23 mouse cellular contexts compared by ENCODE assay signal in the genomic region with DNA sequence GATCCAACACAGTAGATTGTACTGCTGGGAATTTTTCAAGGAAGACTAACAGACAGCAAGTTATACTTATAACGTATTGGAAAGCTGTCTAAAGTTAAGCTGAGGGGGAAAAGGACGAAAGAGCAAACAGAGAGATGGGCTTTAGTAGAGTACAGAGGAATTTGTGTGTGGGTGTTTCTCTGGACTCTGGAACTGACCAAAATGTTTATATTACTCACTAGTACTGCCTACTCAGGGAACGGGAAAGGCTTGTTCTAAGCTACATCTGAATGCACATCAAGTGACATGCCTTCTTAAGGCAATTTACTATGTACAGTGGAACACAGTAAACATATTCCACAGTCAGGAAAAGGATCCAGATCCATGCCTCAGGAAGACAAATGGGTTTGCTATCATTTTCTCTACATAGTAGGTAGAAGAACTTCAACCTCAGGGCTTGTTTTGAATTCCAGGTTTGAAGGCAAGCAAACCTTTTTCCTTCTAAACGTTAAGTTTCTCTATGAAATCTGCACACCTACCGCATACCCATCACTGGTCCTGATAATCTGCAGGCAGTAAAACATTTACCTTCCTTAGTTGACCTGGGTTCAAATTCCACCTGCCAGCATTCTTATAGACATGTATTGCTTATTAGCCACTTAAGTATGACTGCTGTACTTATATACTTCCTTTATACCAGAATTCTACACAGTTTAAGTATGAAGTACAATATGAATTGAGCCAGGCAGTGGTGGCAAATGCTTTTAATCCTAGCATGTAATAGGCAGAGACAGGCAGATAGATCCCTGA.
DNase-seq lines count a peak whose midpoint lies in the region; ATAC-seq and TF ChIP-seq lines count a peak whose summit lies in the region.
"Had no signal": no experiment of that assay in that cellular context is flagged by ENCODE, and none has a peak within 500 bp of the region (broad histone marks: within the 10 kb centered on the region; RNA-seq: fewer than 3 reads in every experiment).

No protein-coding gene starts in this region.

- no peak overlapping the region for H3K4me3 ChIP-seq in embryonic fibroblast, embryonic 13.5 days (ENCODE audit: insufficient read depth, low read length)
- no peak overlapping the region for H3K4me3 ChIP-seq in liver, embryonic 13.5 days (replicated peaks)
- no peak overlapping the region for H3K4me3 ChIP-seq in myocyte
- H3K4me3 ChIP-seq: embryonic facial prominence, embryonic 13.5 days; heart, embryonic 10.5 days; limb, embryonic 10.5 days; neural tube, embryonic 13.5 days had no signal

- H3K9me3 ChIP-seq in liver, embryonic 13.5 days (replicated peaks) = no peaks in the 10 kb centered on the region
- H3K9me3 ChIP-seq: embryonic facial prominence, embryonic 13.5 days; heart, embryonic 10.5 days; limb, embryonic 10.5 days; neural tube, embryonic 13.5 days had no signal

- H3K79me2 ChIP-seq in myocyte (ENCODE audit: control insufficient read depth, insufficient read depth) = peaks cover 31% of the 10 kb centered on the region

- no peak overlapping the region for H3K9ac ChIP-seq in liver, embryonic 13.5 days
- H3K9ac ChIP-seq: embryonic facial prominence, embryonic 13.5 days; neural tube, embryonic 13.5 days had no signal

- peaks cover 32% of the 10 kb centered on the region for H3K36me3 ChIP-seq in liver, embryonic 13.5 days
- peaks cover 19% of the 10 kb centered on the region for H3K36me3 ChIP-seq in myocyte (ENCODE audit: control insufficient read depth, insufficient read depth)

- peak overlapping the region; percentile 100 for H3K27ac ChIP-seq in embryonic fibroblast, embryonic 13.5 days (ENCODE audit: insufficient read depth, low read length)
- H3K27ac ChIP-seq in liver, embryonic 13.5 days = peak overlapping the region; percentile 30
- H3K27ac ChIP-seq: embryonic facial prominence, embryonic 13.5 days; heart, embryonic 10.5 days; hindbrain, postnatal 0 days; limb, embryonic 10.5 days; neural tube, embryonic 13.5 days had no signal

- H3K4me1 ChIP-seq in embryonic fibroblast, embryonic 13.5 days (ENCODE audit: control insufficient read depth, insufficient read depth, low read length) = peaks cover 23% of the 10 kb centered on the region
- peaks cover 9% of the 10 kb centered on the region for H3K4me1 ChIP-seq in liver, embryonic 13.5 days (replicated peaks)
- H3K4me1 ChIP-seq: embryonic facial prominence, embryonic 13.5 days; heart, embryonic 10.5 days; limb, embryonic 10.5 days; neural tube, embryonic 13.5 days had no signal

- no peak overlapping the region for H3ac ChIP-seq in myocyte (ENCODE audit: control insufficient read depth, insufficient read length)

- no peak for ATAC-seq in liver, embryonic 13.5 days (ENCODE audit: low read depth)
- ATAC-seq: forebrain, embryonic 16.5 days; hindbrain, postnatal 0 days had no signal

- no peak for TF ChIP-seq CTCF in embryonic fibroblast, embryonic 13.5 days (IDR thresholded peaks at IDR 0.05; ENCODE audit: borderline replicate concordance, insufficient read depth, low read length)

- WGBS in liver, embryonic 13.5 days (ENCODE audit: insufficient replicate concordance) = 76% methylated on average over 5 of the region's 5 CpGs

- peak; percentile 63 for DNase-seq in NIH3T3 (ENCODE audit: low read depth)
- no peak for DNase-seq in liver, embryonic 13.5 days
- DNase-seq in gastrocnemius, postnatal 25 days = no peak
- DNase-seq in lung, postnatal 4 days = no peak
- DNase-seq in heart, postnatal 4 days = no peak
- DNase-seq in frontal cortex, postnatal 14 days (ENCODE audit: low spot score in 2 of 2) = no peak
- DNase-seq: adrenal gland, postnatal 10 days; cerebellum, adult 2 months; cerebellum, postnatal 36 days; embryo, embryonic 11 days; kidney, adult 2 months; kidney, postnatal 10 days; lung, adult 18-20 months; midbrain, embryonic 14.5 days; right cerebral cortex, adult 18-20 months had no signal

- no peak overlapping the region for H3K4me2 ChIP-seq in liver, embryonic 13.5 days
- peak overlapping the region; percentile 67 for H3K4me2 ChIP-seq in myocyte (ENCODE audit: low read depth)
- H3K4me2 ChIP-seq: embryonic facial prominence, embryonic 13.5 days; neural tube, embryonic 13.5 days had no signal

- no peaks in the 10 kb centered on the region for H3K27me3 ChIP-seq in liver, embryonic 13.5 days
- no peaks in the 10 kb centered on the region for H3K27me3 ChIP-seq in myocyte (ENCODE audit: control insufficient read depth, insufficient read depth, insufficient read length)
- H3K27me3 ChIP-seq: embryonic facial prominence, embryonic 13.5 days; neural tube, embryonic 13.5 days had no signal

- TF ChIP-seq POLR2A in embryonic fibroblast, embryonic 13.5 days (IDR thresholded peaks at IDR 0.05; ENCODE audit: low read depth, low read length) = no peak
- TF ChIP-seq POLR2A in myocyte (IDR thresholded peaks at IDR 0.05; ENCODE audit: insufficient read length, low read depth) = no peak

TF ChIP-seq in myocyte, 11 proteins besides CTCF, POLR2A, EP300 and RAD21:
- no peak for TF ChIP-seq TCF3 (IDR thresholded peaks at IDR 0.05; ENCODE audit: insufficient read length, low read depth)
- no peak for TF ChIP-seq CEBPB (IDR thresholded peaks at IDR 0.05; ENCODE audit: insufficient read depth, poor library complexity, severe bottlenecking)
- TF ChIP-seq POLR2AphosphoS2 (IDR thresholded peaks at IDR 0.05; ENCODE audit: insufficient read length, low read depth) = no peak
- no peak for TF ChIP-seq MYOD1 (IDR thresholded peaks at IDR 0.05; ENCODE audit: control insufficient read depth in 1 of 3, insufficient read length in 2 of 3, low read depth in 2 of 3)
- TF ChIP-seq SRF (IDR thresholded peaks at IDR 0.05; ENCODE audit: control insufficient read depth, insufficient read length, low read depth) = no peak
- no peak for TF ChIP-seq TCF12 (IDR thresholded peaks at IDR 0.05; ENCODE audit: insufficient read depth, poor library complexity, severe bottlenecking)
